Mouse (Mus musculus): Measurements from ENCODE around the gene Gm42906. TPM values are rescaled to one million over a fixed set of nuclear protein-coding genes. Genes with fewer than 3 reads are reported as not detected.

Gene Gm42906
- total and polyA plus RNA-seq, 3 experiments = not detected

- TF ChIP-seq GABPA (IDR thresholded peaks at IDR 0.05; ENCODE audit: insufficient replicate concordance, low read depth, low read length) (no peak), POLR2AphosphoS2 (IDR thresholded peaks at IDR 0.05; ENCODE audit: low read depth, low read length) (no peak), MYC (IDR thresholded peaks at IDR 0.05; ENCODE audit: low read depth, low read length) (peak; percentile 72; the same call in 1 of the 2 replicates), E2F4 (IDR thresholded peaks at IDR 0.05; ENCODE audit: insufficient replicate concordance, low read depth, low read length) (no peak), IRF4 (IDR thresholded peaks at IDR 0.05; ENCODE audit: low read depth, low read length) (0 out of 2 replicates have a peak, but pooled peaks have one; percentile 45), CHD1 (IDR thresholded peaks at IDR 0.05; ENCODE audit: low read depth, low read length) (no peak), NELFE (IDR thresholded peaks at IDR 0.05; ENCODE audit: low read depth, low read length) (no peak; the same call in 1 of the 2 replicates), MAFK (IDR thresholded peaks at IDR 0.05; ENCODE audit: insufficient replicate concordance, low read length) (peak; percentile 38; the same call in 1 of the 2 replicates), ZNF384 (IDR thresholded peaks at IDR 0.05; ENCODE audit: low read depth, low read length) (no peak), SMC3 (IDR thresholded peaks at IDR 0.05; ENCODE audit: low read depth, low read length) (peak; percentile 35), ZKSCAN1 (IDR thresholded peaks at IDR 0.05; ENCODE audit: borderline replicate concordance, low read depth, low read length) (no peak), USF1 (IDR thresholded peaks at IDR 0.05; ENCODE audit: low read depth, low read length) (no peak)
Measured at GRCm38 (mm10) chr5:151252213-151252612, 175.8 kb downstream of the Gm42906 start (continued).

DNA sequence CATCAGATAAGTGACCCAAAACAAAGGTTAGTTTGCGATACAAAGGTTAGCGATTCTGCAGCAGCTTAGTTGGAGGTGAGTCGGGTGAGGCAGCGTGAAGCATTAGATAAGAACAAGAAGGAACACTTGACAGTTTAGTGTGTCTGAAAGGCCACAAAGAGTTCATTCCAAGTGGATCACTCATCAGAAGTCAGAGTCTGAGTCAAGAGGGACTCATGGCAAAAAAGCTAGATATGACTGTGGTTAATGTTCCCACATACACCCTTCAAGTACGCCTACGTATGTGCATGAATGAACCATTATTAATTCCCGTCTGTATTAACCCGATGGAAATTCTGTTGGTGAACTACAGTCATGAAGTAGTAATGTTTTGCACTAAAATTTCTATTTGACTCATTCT lies 176.3 kb downstream of the Gm42906 start:
- in situ Hi-C loops (cut with MboI; ENCODE audit: low pct_ligation_motif_present, low pct_unique_long_range_greater_than_20kb, low sequenced_read_pairs) (no loop called here), dilution Hi-C loops (cut with MboI; ENCODE audit: extremely low pct_ligation_motif_present, extremely low pct_unique_long_range_greater_than_20kb, low sequenced_read_pairs) (no loop called here)
- Histone ChIP-seq H3K4me1 (ENCODE audit: control insufficient read depth in 1 of 2, insufficient read depth in 2 of 2) (peaks cover 7% of the 10 kb centered on the region in 2 experiments; a peak in 2 of 4 replicates), H3K4me2 (ENCODE audit: insufficient read depth, low read depth, poor library complexity, severe bottlenecking) (peak overlapping the region; percentile 31; the same call in 1 of the 2 replicates), H3K79me2 (replicated peaks; ENCODE audit: control insufficient read depth, extremely low read depth, insufficient read depth, poor library complexity, severe bottlenecking) (no peaks in the 10 kb centered on the region), H3K27me3 (replicated peaks) (no peaks in the 10 kb centered on the region), H3K9ac (ENCODE audit: insufficient read depth, low read depth) (peak overlapping the region; percentile 24; the same call in 1 of the 2 replicates), H3K9me3 (replicated peaks; ENCODE audit: low read length) (no peaks in the 10 kb centered on the region), H3K27ac (ENCODE audit: insufficient read depth, low read depth) (peak overlapping the region; percentile 52; the same call in 1 of the 2 replicates), H3K36me3 (replicated peaks in 1 of 2; ENCODE audit: control insufficient read depth in 1 of 2, insufficient read depth in 1 of 2, low read length in 1 of 2) (no peaks in the 10 kb centered on the region), H3K4me3 (replicated peaks in 1 of 3; ENCODE audit: low read depth in 2 of 3, low read length in 2 of 3, poor library complexity in 1 of 3) (no peak overlapping the region)
- DNase-seq (ENCODE audit: extremely low read depth) = no peak
- TF ChIP-seq USF1 (IDR thresholded peaks at IDR 0.05; ENCODE audit: low read depth, low read length) (no peak), SMC3 (IDR thresholded peaks at IDR 0.05; ENCODE audit: low read depth, low read length) (no peak), ZKSCAN1 (IDR thresholded peaks at IDR 0.05; ENCODE audit: borderline replicate concordance, low read depth, low read length) (no peak), IRF4 (IDR thresholded peaks at IDR 0.05; ENCODE audit: low read depth, low read length) (no peak), USF2 (conservative IDR thresholded peaks at IDR 0.05; ENCODE audit: low read depth, low read length) (no peak), JUND (conservative IDR thresholded peaks at IDR 0.05; ENCODE audit: low read depth, low read length) (no peak; the same call in 1 of the 2 replicates), ETS1 (conservative IDR thresholded peaks at IDR 0.05; ENCODE audit: low read depth, low read length) (no peak), POLR2A (IDR thresholded peaks at IDR 0.05; ENCODE audit: low read depth, low read length) (no peak), ZC3H11A (IDR thresholded peaks at IDR 0.05; ENCODE audit: low read depth, low read length) (no peak), POLR2AphosphoS2 (IDR thresholded peaks at IDR 0.05; ENCODE audit: low read depth, low read length) (no peak)
